22 mouse cellular contexts compared by ENCODE assay signal in genomic region chr2:31446456-31446855, GRCm38 (mm10).
"Had no signal": no experiment of that assay in that cellular context is flagged by ENCODE, and none has a peak within 500 bp of the region (broad histone marks: within the 10 kb centered on the region; RNA-seq: fewer than 3 reads in every experiment).

No protein-coding gene starts in this region.

- H3K27ac ChIP-seq: kidney, postnatal 0 days; layer of hippocampus, adult 2 months; limb, embryonic 10.5 days; limb, embryonic 13.5 days; liver, embryonic 12.5 days; liver, embryonic 15.5 days; lung, embryonic 15.5 days; midbrain, embryonic 13.5 days; neural tube, embryonic 13.5 days; stomach, postnatal 0 days had no signal

- H3K9me3 ChIP-seq: limb, embryonic 10.5 days; limb, embryonic 13.5 days; liver, embryonic 12.5 days; liver, embryonic 15.5 days; lung, embryonic 15.5 days; midbrain, embryonic 13.5 days; neural tube, embryonic 13.5 days had no signal

- DNase-seq: kidney, postnatal 25 days; layer of hippocampus, adult 9-11 months; liver; lung, adult 18-20 months; lung, postnatal 10 days; right cerebral cortex, adult 18-20 months; right cerebral cortex, postnatal 14 days; right cerebral cortex, postnatal 4 days; thymus, adult 2 months; thymus, postnatal 14 days; thymus, postnatal 4 days had no signal

- H3K4me3 ChIP-seq: layer of hippocampus, adult 2 months; limb, embryonic 10.5 days; limb, embryonic 13.5 days; liver, embryonic 12.5 days; liver, embryonic 15.5 days; lung, embryonic 15.5 days; midbrain, embryonic 13.5 days; myocyte; neural tube, embryonic 13.5 days had no signal

- H3K36me3 ChIP-seq: limb, embryonic 10.5 days; limb, embryonic 13.5 days; liver, embryonic 12.5 days; liver, embryonic 15.5 days; lung, embryonic 15.5 days; midbrain, embryonic 13.5 days; neural tube, embryonic 13.5 days had no signal

- H3K27me3 ChIP-seq: limb, embryonic 13.5 days; liver, embryonic 15.5 days; lung, embryonic 15.5 days; midbrain, embryonic 13.5 days had no signal
